Mouse (Mus musculus) heart, adult 8-10 months (tissue): ENCODE measurements around the gene Gm1140. TPM values are rescaled to one million over a fixed set of nuclear protein-coding genes. Genes with fewer than 3 reads are reported as not detected.
"Not testable (repeated sequence)": the region's sequence is repeated elsewhere in the genome, so short reads cannot be mapped to it uniquely, and the experiment has no call there.

Source experiments
- DNase-seq: peaks from one replicate; pipeline ENCODE4 v3.0.0; 2022; ENCODE audit warnings: low spot score
- total RNA-seq, 4 experiments: library from RNA; stranded (reverse); gene quantifications; 2 replicates each; pipeline ENCODE4 v1.2.4; 2022

Gm1140 gene
- total RNA-seq: not detected

GRCm38 (mm10) chrX:67693462-67693861, at the start of gene Gm1140:
TSS of gene Gm1140 (minus strand) at chrX:67693562.
- not testable (repeated sequence) for DNase-seq

GRCm38 (mm10) chrX:67695398-67695797, 2.0 kb upstream of the Gm1140 start, which contains the start of gene Gm14692:
TSS of gene Gm14692 (plus strand) at chrX:67695698.
- DNase-seq: not testable (repeated sequence)

Other genes starting within 250 kb of the Gm1140 start
- gene Gm14692, start 2.1 kb upstream of the Gm1140 start, total RNA-seq: not detected
- gene 4933436I01Rik, start 227.9 kb upstream of the Gm1140 start, total RNA-seq: not detected